Mouse (Mus musculus): Measurements from ENCODE around the gene Cpd. TPM values are rescaled to one million over a fixed set of nuclear protein-coding genes. Genes with fewer than 3 reads are reported as not detected.

The Cpd gene
- total RNA-seq (2022), result 10 to 100 TPM; 53.6 to 58.6 (median 54.1) TPM

GRCm38 (mm10) chr11:76846878-76847222, at the start of gene Cpd:
Gene Cpd (minus strand): TSS chr11:76847018.
- DNase-seq (ENCODE audit: low spot score in 2 of 2), result peak; percentile 87 to 95

GRCm38 (mm10) chr11:76896360-76896759, 49.5 kb upstream of the Cpd start:
- DNase-seq (ENCODE audit: low spot score in 2 of 2), result no peak

GRCm38 (mm10) chr11:76894240-76894639, 47.4 kb upstream of the Cpd start:
- no peak for DNase-seq (ENCODE audit: low spot score in 2 of 2)

- DNase-seq (ENCODE audit: low spot score in 2 of 2), result no peak
Measured at GRCm38 (mm10) chr11:76893570-76893969, 46.8 kb upstream of the Cpd start.

GRCm38 (mm10) chr11:76892972-76893371, 46.2 kb upstream of the Cpd start:
- DNase-seq (ENCODE audit: low spot score in 2 of 2), result no peak

GRCm38 (mm10) chr11:76891738-76892349, 45.0 kb upstream of the Cpd start:
- DNase-seq (ENCODE audit: low spot score in 2 of 2), result no peak

GRCm38 (mm10) chr11:76891171-76891570, 44.4 kb upstream of the Cpd start:
- DNase-seq (ENCODE audit: low spot score in 2 of 2), result no peak

GRCm38 (mm10) chr11:76889339-76890164, 42.7 kb upstream of the Cpd start:
- no peak for DNase-seq (ENCODE audit: low spot score in 2 of 2)

- DNase-seq (ENCODE audit: low spot score in 2 of 2), result no peak
Measured at GRCm38 (mm10) chr11:76884451-76884850, 37.6 kb upstream of the Cpd start.

- DNase-seq (ENCODE audit: low spot score in 2 of 2), result no peak
Measured at GRCm38 (mm10) chr11:76879816-76880215, 33.0 kb upstream of the Cpd start.

GRCm38 (mm10) chr11:76874766-76875165, 27.9 kb upstream of the Cpd start:
- DNase-seq (ENCODE audit: low spot score in 2 of 2), result no peak

GRCm38 (mm10) chr11:76873865-76874264, 27.0 kb upstream of the Cpd start:
- no peak for DNase-seq (ENCODE audit: low spot score in 2 of 2)

GRCm38 (mm10) chr11:76872556-76873234, 25.9 kb upstream of the Cpd start:
- DNase-seq (ENCODE audit: low spot score in 2 of 2), result no peak

GRCm38 (mm10) chr11:76861185-76861584, 14.4 kb upstream of the Cpd start:
- no peak for DNase-seq (ENCODE audit: low spot score in 2 of 2)

GRCm38 (mm10) chr11:76859261-76859660, 12.4 kb upstream of the Cpd start:
- no peak for DNase-seq (ENCODE audit: low spot score in 2 of 2)

- DNase-seq (ENCODE audit: low spot score in 2 of 2), result no peak
Measured at GRCm38 (mm10) chr11:76858781-76859180, 12.0 kb upstream of the Cpd start.

GRCm38 (mm10) chr11:76857111-76857510, 10.3 kb upstream of the Cpd start:
- peak in 1 of 2 experiments; percentile 20 for DNase-seq (ENCODE audit: low spot score in 2 of 2)

GRCm38 (mm10) chr11:76856601-76857000, 9.8 kb upstream of the Cpd start:
- DNase-seq (ENCODE audit: low spot score in 2 of 2), result no peak

GRCm38 (mm10) chr11:76854475-76855341, 7.9 kb upstream of the Cpd start:
- DNase-seq (ENCODE audit: low spot score in 2 of 2), result no peak

- no peak for DNase-seq (ENCODE audit: low spot score in 2 of 2)
Measured at GRCm38 (mm10) chr11:76851512-76851911, 4.7 kb upstream of the Cpd start.

GRCm38 (mm10) chr11:76849596-76849995, 2.8 kb upstream of the Cpd start:
- DNase-seq (ENCODE audit: low spot score in 2 of 2), result no peak

All from left cerebral cortex, adult 8-10 months (tissue).